Mouse (Mus musculus) E14TG2a.4 (cell line): ENCODE data around the gene Akap13.

Experiments used
- CTCF ChIP-seq: conservative IDR thresholded peaks from 2 replicates; pipeline ENCODE4 v1.5.1; 2014; ENCODE audit warnings: low read length
- NANOG ChIP-seq: IDR thresholded peaks from 2 replicates; pipeline ENCODE4 v1.6.1; 2014; ENCODE audit warnings: borderline replicate concordance, low read length, mixed read lengths
- POU5F1 ChIP-seq: IDR thresholded peaks from 2 replicates; pipeline ENCODE4 v1.6.1; 2014; ENCODE audit warnings: low read length, borderline replicate concordance

GRCm38 (mm10) chr7:75729652-75730051, 274.3 kb downstream of the Akap13 start:
- no peak for TF ChIP-seq CTCF
- no peak for TF ChIP-seq POU5F1
- no peak for TF ChIP-seq NANOG
